Mouse (Mus musculus) gastrocnemius, postnatal 25 days (tissue): ENCODE measurements at regions not wholly inside any gene's neighbourhood (a gene's known extent, or its start where the extent isn't known, plus 50 kb on each side); places are given as distances from the start of the nearest gene placed in this dataset.
A peak's percentile ranks its signal among the peaks of the same experiment; 100 is the strongest.
"Not testable (repeated sequence)": the region's sequence is repeated elsewhere in the genome, so short reads cannot be mapped to it uniquely, and the experiment has no call there.

Experiments used
- DNase-seq: peaks from one replicate; pipeline ENCODE4 v3.0.0; 2022

DNA sequence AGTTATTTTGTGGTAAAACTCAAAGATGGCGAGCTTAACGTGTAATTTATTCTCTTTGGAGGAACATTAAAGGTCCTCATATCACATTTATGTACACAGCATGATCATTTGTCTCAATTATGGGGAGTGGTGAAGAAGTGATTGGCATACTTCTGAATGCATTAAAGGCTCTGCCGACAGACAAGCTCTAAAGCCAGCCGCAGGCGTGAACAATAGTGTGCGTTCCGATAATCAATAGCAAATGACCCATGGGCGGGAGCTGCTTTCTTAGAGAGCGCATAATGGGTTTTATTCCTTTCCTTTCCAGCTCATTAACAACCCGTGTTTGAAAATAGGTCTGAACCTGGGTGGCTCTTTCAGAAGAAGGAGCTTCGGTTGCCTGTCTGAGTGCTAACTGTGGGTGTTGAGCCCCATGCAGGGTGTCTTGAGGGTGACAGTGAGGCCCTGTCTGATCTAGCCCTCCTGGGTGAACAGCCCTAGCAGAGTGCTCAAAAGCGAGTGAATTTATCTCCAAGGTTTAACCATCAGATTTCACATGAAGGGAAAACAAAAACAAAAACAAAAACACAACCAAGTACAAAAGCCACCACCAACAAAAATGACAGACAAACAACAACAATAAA lies 210.5 kb downstream of the Zfp619 start:
- no peak for DNase-seq

DNA sequence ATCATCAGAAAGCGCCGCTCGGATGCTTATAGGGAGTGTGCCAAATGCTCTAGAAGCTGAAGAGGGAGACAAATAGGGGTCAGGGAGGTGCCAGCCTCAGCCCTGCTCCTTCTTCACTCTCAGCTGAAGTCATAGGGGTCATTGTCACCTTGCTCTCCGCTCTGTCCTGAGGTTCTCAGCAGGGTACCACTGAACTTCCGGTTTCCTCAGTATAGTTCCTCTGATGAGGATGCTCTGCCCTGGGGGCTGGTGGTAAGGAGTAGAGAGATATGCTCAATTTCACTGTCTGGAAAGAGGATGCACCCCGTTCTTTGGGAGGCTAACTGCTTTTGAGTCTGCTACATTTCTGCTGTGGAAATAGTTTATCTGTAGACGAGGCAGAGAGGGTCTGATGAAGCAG lies 211.4 kb downstream of the Zfp619 start:
- no peak for DNase-seq

DNA sequence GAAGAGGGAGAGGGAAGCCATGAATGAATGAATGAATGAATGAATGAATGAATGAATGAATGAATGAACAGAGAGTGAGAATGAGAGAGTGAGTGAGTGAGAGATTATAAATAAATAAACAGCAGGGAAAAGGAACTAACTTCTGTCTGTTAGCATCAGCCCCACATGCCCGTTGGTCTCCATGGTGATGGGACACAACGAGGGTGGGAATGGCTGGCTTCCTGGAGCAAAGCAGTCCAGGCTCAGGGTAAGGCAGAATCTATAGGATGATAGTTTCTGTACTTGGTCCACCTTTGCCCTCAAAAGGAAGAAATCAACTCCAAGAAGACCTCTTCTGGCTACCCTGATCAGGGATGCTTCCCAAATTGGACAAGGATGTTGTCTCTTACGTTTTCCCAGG lies 212.2 kb downstream of the Zfp619 start:
- no peak for DNase-seq

- no peak for DNase-seq
These were observed 215.2 kb downstream of the Zfp619 start for GRCm38 (mm10) chr7:39732790-39733189.

- DNase-seq, result not testable (repeated sequence)
These were observed 230.8 kb downstream of the Zfp619 start for GRCm38 (mm10) chr7:39748395-39748794.

GRCm38 (mm10) chr7:39750448-39750847 lies 232.9 kb downstream of the Zfp619 start:
- DNase-seq, result no peak

GRCm38 (mm10) chr7:39764366-39764765 lies 246.8 kb downstream of the Zfp619 start:
- DNase-seq, result no peak

DNA sequence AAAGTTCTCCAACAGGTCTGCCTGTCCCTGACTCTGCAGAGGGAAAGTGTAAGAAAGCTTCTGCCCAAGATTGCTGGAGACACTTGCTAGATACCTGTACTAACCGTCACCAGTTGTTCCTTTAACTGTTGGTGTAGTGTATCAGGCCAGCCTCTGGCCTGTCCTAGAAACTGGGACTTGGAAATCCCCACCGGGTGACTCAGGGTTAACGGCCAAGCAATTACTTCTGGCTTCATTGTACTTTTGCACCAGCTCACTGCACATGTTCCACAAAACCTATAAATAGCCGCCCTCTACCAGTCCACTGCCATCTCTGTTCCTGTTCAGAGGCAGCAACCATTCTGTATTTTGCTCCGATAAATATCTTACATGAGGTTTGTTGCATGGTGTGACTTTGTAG lies 247.5 kb downstream of the Zfp619 start:
- no peak for DNase-seq

DNA sequence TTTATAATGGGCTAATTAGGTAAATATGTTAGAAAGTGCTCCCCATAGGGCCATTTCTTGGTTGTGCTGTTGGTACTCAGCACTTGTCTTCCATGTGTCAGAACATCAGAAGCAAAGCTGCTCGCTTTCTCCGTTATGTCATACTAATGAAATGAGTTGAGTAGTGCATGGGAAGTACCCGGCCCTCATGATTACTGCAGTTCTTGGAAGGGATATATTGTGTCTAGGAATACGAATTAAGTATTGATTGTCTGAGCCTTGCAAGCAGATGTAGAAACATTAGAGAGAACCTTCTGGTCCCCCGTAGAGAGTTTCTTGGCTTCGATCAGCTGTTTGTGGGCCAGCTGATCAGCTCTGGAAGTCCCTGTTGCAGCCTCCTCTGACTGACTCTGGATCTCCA lies 255.7 kb downstream of the Zfp619 start:
- DNase-seq, result no peak

DNA sequence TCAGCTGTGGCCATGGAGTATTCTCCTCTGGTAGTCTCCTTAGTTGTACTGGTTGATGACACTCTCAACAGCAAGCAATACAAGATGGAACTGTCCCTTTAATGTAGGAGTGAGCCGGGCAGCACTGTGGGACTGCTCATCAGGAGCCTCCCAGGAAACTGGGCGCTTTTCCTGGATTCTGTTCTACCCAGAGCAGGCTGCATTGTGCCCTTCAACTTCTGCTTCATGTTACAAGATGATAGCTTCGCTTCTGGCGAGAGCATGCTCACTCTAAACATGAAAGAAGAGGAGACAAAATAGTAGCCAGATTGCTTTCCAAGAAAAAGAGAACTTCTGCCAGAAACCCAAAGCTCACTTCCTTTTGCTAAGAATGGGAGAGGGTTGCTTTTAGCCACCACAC lies 271.8 kb downstream of the Zfp619 start:
- no peak for DNase-seq

GRCm38 (mm10) chr7:39789880-39790279 lies 272.3 kb downstream of the Zfp619 start:
- no peak for DNase-seq

DNA sequence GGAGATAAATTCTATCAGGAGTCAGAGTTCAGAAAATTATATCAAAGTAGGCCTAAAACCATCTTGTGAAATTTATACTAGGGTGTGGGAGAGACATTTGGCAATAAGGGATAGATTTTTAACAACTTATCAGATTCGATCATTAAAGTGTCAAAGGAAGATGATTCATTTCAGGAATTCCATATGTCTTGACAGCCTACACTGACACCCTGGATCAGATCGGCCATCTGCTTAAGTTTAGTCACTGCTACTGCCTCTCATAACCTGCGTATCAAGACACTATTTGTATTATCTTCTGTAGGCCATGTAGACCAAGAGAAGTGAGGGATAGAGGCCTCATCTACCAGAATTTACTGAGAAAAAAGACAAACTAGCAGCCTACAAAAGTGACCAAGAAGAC lies 277.2 kb downstream of the Zfp619 start:
- DNase-seq, result no peak

DNA sequence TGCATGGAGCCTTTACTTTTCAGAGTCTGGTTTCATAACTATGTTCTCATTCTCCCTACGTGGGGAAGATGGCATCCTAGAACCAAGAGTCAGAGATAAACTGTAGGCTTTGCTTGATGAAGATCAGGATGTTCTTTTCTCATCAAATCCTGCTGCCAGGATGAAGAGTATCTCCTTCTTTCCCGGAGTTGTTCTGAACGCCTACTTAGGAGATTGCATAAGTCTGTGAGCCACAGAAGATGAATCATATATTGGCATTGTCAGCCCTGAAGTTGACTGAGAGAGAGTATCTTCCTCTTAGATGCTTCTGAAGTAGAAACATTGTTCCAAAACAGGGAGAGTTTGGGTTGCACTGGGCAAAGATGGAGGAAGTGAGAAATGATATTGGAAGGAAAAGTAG lies 286.7 kb downstream of the Zfp619 start:
- no peak for DNase-seq

DNA sequence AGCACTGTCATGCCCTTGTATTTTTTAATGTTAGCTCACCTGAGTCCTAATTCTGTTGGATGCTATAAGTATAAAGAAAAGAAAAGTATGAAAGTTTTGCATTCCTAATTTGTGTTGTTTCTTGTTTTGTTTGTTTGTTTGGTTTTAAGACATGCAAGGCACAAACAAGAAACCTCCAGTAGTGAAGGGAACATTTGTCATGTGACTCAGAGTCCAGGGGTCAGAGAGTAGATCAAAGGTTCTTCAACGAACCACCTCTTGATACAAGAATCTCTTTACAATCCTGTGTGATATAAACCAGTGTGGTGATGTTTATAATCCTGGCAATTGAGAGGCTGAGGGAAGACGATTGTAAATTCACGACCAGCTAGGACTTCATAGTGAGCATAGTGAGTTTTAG lies 300.5 kb downstream of the Zfp619 start:
- DNase-seq, result no peak

DNA sequence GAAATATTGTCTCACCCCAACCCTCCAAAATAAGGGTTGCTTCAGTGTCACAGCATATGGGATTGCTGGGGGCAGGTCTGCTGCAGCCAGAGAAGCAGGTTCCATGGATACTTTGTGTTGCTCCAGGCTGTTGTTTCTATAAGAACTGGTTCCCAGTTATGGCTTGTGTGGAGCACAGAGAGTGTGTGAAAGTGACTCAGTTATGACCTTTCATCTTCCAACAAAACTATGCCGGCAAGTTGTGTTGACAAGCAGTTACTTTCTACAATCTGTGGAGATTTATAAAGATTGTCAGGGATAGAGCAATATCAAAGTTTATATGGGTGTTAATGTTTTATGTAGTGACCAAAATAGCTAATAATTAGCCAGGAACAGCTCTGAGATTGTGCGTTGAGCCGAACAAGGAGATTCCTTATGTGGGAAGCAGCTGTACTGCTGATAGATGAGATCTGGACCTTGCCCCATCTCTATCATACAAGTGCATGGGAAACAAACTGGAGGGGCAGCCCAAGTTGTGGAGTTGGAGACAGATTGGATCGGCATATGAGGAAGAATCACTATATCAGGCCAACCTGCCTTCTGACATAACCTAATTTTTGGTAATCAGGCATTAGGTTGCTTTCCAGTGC lies 305.1 kb downstream of the Zfp619 start:
- DNase-seq, result no peak

DNA sequence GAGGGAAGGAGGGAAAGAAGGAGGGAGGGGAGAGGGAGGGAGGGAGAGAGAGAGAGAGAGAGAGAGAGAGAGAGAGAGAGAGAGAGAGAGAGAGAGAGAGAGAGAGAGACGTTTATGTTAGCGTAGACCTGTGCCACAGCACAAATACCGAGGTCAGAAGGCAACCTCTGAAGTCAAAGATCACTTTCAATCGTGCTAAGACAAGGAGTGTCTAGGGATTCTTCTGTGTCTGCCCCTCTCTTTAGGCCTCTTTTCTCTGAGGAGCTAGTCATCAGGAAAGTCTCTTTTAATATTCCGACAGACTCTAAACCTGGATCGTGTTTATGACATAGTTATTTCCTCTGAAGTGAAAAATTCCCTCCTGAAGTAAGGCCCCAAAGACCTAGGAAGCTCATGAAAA lies 310.8 kb downstream of the Zfp619 start:
- DNase-seq, result no peak

DNA sequence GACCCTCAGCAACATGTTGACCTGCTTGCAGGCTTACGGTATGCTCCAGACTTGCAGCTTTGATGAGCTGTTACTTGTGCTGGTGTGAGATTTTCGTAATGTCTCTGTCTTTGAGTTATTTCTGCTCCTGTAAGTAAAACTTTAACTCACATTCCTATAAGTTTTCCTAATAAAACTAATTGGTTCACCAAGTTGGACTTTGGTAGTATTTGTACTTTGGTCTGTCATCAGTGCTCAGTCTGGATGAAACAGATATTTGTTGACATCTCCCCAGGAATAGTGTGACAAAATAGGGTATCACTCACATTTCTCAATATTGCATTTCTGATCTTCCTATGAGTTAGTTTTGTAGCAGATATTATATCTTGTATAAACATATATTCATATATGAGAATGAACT lies 313.3 kb downstream of the Zfp619 start:
- no peak for DNase-seq

DNA sequence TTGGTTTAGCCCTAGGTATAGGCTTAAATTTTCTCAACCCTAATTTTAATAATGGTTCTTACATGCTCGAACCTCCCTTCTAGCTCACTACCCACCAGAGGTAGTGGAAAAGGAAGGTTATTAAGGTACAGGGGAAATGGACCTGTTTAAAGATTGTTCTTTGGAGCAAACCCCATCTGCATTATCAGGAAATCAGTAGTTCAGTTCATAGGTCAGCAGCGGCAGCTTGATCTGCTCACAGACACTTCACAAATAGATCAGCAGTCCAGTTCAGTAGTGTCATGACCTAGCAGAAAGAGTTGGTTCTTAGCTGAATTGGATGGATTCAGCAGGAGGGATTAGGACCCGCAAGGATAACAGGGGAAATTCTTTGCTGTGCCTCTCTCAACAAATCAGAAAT lies 324.4 kb downstream of the Zfp619 start:
- no peak for DNase-seq

DNA sequence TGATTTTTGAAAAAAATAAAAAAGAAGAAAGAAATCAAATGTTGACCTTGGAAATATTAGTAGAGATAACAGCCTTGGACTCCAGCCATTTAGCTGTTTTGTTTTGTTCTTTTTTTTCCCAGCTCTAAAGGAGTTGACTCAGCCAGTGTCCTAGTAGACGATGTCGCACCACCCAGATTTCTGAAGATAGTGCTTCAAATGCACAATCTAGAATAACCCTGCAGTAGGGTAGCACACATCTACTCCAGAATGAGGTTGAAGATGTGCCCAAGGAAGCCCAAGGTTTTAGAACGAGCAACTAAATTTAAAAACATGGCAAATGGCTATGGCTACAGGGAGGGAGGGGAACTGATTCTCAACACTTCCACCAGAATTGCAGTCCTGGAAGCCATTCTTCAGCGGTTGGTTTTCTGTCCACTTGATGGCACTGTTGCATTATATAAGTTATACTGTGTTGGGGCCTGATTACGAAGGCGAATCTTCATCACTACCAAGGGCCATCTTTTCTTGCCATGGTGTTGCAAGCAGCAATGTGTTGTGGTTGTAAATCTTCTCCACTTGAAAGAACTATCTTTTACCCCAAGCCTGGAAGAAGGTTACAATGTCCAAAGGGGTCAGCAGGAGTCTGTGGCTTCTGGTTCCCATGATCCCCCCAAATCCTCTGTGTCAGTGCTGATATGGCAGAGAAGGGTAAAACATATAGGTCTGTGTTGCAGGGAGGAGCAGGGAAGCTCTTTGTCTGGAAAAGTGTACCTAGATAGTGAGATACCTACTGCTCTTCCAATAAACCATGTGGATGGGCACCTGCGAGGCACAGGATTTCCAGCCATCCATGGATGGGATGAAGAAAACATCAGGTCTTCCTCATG lies 330.6 kb downstream of the Zfp619 start:
- DNase-seq, result peak; percentile 5

- DNase-seq, result no peak
These were observed 339.7 kb downstream of the Zfp619 start for GRCm38 (mm10) chr7:39857301-39857700.

DNA sequence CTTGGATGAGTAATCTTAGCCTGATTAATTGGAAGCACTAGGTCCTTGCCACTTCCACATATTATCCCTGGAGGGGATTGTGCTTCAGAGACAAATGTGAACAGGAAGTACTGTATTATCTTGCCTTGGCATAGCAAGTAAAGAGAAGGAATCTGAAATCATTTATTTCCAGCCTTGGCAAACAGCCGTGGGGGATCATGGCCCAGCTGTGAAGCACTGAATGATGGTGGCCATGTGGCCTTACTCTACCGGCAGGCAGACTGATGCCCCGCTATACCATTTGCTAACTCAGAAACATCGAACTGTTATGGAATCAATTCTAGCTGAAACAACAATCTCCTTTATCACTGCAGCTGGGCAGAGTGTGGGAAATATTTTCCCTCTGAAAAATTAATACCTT lies 345.3 kb downstream of the Zfp619 start:
- DNase-seq, result no peak

DNA sequence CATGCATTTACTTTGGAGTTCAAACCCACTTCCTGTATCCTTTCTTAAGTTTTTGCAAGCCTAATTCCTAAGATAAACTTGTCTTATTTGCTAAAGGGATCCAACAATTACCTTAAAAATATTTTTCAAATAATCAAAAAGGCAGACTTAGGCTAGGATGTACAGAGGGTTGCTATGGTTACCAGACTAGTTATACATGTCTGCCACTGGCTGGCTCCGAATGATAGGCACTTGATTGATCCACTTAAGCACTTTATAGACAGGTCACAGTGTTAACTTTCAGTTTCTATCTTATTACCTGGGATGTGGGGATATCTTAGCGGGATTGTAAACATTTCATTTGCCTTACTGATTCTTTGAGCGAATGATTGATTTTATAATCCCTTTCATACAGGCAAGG lies 346.6 kb downstream of the Zfp619 start:
- no peak for DNase-seq

DNA sequence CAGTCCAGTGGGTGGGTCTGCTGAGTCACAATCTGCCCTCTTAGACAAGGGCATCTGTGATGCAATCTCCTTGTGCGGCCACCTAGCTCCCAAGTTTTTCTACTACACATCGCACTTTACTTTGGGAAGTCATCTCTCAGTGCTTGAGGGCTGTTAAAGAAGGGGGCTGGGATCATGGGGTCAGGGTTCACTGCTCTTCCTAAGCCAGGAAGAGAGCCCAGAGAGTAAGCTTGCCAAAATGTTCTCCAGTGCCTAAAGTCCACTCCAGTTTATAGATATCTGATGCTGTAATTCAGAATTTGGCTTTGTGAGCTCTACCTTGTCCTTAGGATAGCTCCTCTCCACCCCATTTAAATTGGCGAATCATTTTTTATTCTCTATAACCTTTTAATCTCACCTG lies 347.2 kb downstream of the Zfp619 start:
- DNase-seq, result no peak
